Mouse (Mus musculus) thymus, adult 2 months (tissue): ENCODE measurements around the gene Prpsap1.

Source experiments
- CTCF ChIP-seq: fragments of 200-500 bp; IDR thresholded peaks from 2 replicates; pipeline ENCODE4 v1.5.1; 2012; ENCODE audit warnings: mild to moderate bottlenecking, control low read depth, low read length, moderate library complexity, borderline replicate concordance; ENCODE audit not compliant: control insufficient read depth, poor library complexity, insufficient read depth; ENCODE audit errors: extremely low read depth
- POLR2A ChIP-seq: fragments of 200-500 bp; IDR thresholded peaks from 2 replicates; pipeline ENCODE4 v1.6.1; 2012; ENCODE audit warnings: mild to moderate bottlenecking, low read length, control low read depth, moderate library complexity; ENCODE audit not compliant: control insufficient read depth, poor library complexity, insufficient read depth; ENCODE audit errors: extremely low read depth

GRCm38 (mm10) chr11:116445596-116446307 lies 48.2 kb downstream of the Prpsap1 start:
- TF ChIP-seq CTCF (peak; percentile 75; the same call in 1 of the 2 replicates), POLR2A (no peak)
